Mouse (Mus musculus) midbrain, embryonic 12.5 days (tissue): Measurements from ENCODE around the gene Idi2. TPM values are rescaled to one million over a fixed set of nuclear protein-coding genes. Genes with fewer than 3 reads are reported as not detected.
"Not testable (repeated sequence)": the region's sequence is repeated elsewhere in the genome, so short reads cannot be mapped to it uniquely, and the experiment has no call there.

Experiments
- ATAC-seq: fragments of 200-750 bp; cut with Nextera tagmentation; 2 replicates; pipeline ENCODE4 v1.8.0; 2017; ENCODE audit warnings: low read depth, moderate TSS enrichment, moderate library complexity; ENCODE audit not compliant: low FRiP score
- H3K27ac ChIP-seq: fragments of 300-500 bp; sonication (generic); replicated peaks from 2 replicates; pipeline ENCODE4 v1.5.1; 2016; ENCODE audit warnings: mild to moderate bottlenecking
- H3K27me3 ChIP-seq: fragments of 300-500 bp; sonication (generic); 2 replicates; pipeline ENCODE4 v1.6.1; 2016; ENCODE audit warnings: mild to moderate bottlenecking
- H3K36me3 ChIP-seq: fragments of 300-500 bp; sonication (generic); 2 replicates; pipeline ENCODE4 v1.6.1; 2016
- H3K4me1 ChIP-seq: fragments of 300-500 bp; sonication (generic); 2 replicates; pipeline ENCODE4 v1.6.1; 2016
- H3K4me2 ChIP-seq: fragments of 300-500 bp; sonication (generic); replicated peaks from 2 replicates; pipeline ENCODE4 v1.6.1; 2016; ENCODE audit warnings: mild to moderate bottlenecking, moderate library complexity
- H3K4me3 ChIP-seq: fragments of 300-500 bp; sonication (generic); 2 replicates; pipeline ENCODE4 v1.5.1; 2016; ENCODE audit warnings: mild to moderate bottlenecking
- H3K9ac ChIP-seq: fragments of 300-500 bp; sonication (generic); replicated peaks from 2 replicates; pipeline ENCODE4 v1.6.1; 2016; ENCODE audit warnings: mild to moderate bottlenecking, moderate library complexity
- H3K9me3 ChIP-seq: fragments of 300-500 bp; sonication (generic); 2 replicates; pipeline ENCODE4 v1.6.1; 2016; ENCODE audit warnings: mild to moderate bottlenecking
- WGBS: fragments of 180-500 bp; shearing (Covaris S2); methylation state at CpG from one replicate; pipeline ENCODE4 v1.1.7; 2016; 5-methylcytosine and 5-hydroxymethylcytosine counted together
- polyA plus RNA-seq: library from polyadenylated mRNA; unstranded; fragments of >200 nt; fragmentation: Nextera tagmentation; extraction: Ambion mirVana; gene quantifications from 2 replicates; pipeline ENCODE4 v1.2.1, GENCODE M21; 2016

Idi2 gene
- not detected in 2 replicates for polyA plus RNA-seq

GRCm38 (mm10) chr13:8952563-8952962, at the start of gene Idi2:
Idi2 (plus strand) TSS chr13:8952863.
- not testable (repeated sequence) for ATAC-seq, H3K36me3 ChIP-seq, H3K4me2 ChIP-seq

DNA sequence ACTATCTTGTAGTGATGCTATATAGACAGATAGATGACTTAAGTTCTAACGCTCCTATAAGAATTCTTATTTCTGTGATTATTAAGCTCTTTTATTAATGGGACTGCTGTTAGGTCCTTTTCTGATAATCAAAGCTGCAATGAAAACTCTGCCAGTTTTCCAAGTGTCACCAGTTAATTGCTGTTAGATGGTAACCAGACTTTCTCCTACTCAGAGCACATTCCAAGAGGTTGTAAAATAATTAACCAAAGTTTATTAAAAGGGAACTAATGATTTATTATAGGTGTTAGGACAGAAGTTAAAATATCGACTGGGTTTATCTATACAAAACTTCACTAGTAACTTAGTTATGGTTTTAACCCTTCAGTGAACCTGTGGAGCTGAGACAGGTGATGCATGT, 46.7 kb upstream of the Idi2 start:
- 91% methylated on average over 2 of the region's 2 CpGs for WGBS
- not testable (repeated sequence) for H3K4me1 ChIP-seq

More at GRCm38 (mm10) chr13:8952563-8952962, at the start of gene Idi2:
- H3K9me3 ChIP-seq, H3K4me3 ChIP-seq, H3K27me3 ChIP-seq, H3K4me1 ChIP-seq, H3K27ac ChIP-seq, H3K9ac ChIP-seq: not testable (repeated sequence)

DNA sequence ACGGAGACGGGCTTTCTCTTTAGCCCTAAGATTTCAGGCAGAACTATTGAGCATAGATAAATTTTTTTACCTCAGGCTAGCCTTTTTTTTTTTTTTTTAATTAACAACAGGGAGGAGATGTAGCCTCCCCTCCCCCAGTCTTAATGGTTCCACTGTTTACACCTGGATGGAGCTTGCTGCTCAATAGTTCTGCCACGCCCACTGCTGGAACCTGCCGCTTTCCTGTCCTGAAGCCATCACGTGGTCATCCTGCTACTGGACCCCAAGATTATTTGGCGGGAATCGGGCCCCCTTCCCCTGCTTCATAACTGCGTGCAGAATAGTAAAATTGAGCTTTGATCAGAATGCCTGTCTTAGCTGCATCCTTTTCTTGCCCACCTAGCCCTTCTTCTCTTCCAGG, 38.8 kb upstream of the Idi2 start:
- H3K4me2 ChIP-seq, H3K9me3 ChIP-seq, H3K36me3 ChIP-seq, H3K27me3 ChIP-seq, H3K4me3 ChIP-seq, ATAC-seq, H3K4me1 ChIP-seq, H3K27ac ChIP-seq, H3K9ac ChIP-seq: not testable (repeated sequence)
- WGBS = 90% methylated on average over 8 of the region's 8 CpGs

More for the DNA sequence above, 46.7 kb upstream of the Idi2 start:
- not testable (repeated sequence) for ATAC-seq, H3K27ac ChIP-seq, H3K4me3 ChIP-seq, H3K4me2 ChIP-seq, H3K36me3 ChIP-seq, H3K9ac ChIP-seq, H3K27me3 ChIP-seq
- H3K9me3 ChIP-seq = peaks cover 10% of the 10 kb centered on the region

DNA sequence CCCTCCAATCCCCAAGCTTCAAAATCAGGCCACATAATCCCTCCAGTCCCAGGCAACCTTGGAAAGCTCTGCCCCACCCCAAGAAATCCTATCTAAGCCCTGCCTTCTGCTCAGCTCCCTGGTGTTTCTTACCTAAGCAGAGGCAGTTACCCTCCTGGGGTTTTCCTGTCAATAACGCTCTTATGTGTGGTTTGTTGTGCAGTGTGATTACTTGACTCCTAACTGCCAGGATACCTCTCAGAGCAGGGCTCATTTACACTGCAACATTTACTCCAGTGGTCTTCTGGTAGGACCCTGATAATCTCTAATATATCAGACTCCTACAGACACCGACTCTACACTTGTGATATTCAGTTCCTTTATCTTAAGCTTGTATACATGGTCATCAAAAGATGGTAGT, 19.2 kb upstream of the Idi2 start:
- Histone ChIP-seq H3K9me3 (no peaks in the 10 kb centered on the region), H3K36me3 (no peaks in the 10 kb centered on the region), H3K4me2 (no peak overlapping the region), H3K9ac (no peak overlapping the region), H3K27ac (no peak overlapping the region), H3K4me3 (no peak overlapping the region), H3K4me1 (no peaks in the 10 kb centered on the region), H3K27me3 (no peaks in the 10 kb centered on the region)
- 66% methylated on average over 2 of the region's 2 CpGs for WGBS
- ATAC-seq = no peak

GRCm38 (mm10) chr13:8937611-8938140, 15.0 kb upstream of the Idi2 start:
- not testable (repeated sequence) for H3K9me3 ChIP-seq, H3K4me1 ChIP-seq, H3K4me3 ChIP-seq, H3K27me3 ChIP-seq, H3K9ac ChIP-seq, ATAC-seq, H3K27ac ChIP-seq, H3K36me3 ChIP-seq, H3K4me2 ChIP-seq
- 85% methylated on average over 6 of the region's 6 CpGs for WGBS

- WGBS = 91% methylated on average over 4 of the region's 4 CpGs
- H3K9ac ChIP-seq, H3K4me2 ChIP-seq, H3K27ac ChIP-seq, H3K9me3 ChIP-seq, ATAC-seq, H3K36me3 ChIP-seq, H3K4me3 ChIP-seq, H3K4me1 ChIP-seq, H3K27me3 ChIP-seq: not testable (repeated sequence)
Observed at GRCm38 (mm10) chr13:8941110-8941509, 11.6 kb upstream of the Idi2 start.

DNA sequence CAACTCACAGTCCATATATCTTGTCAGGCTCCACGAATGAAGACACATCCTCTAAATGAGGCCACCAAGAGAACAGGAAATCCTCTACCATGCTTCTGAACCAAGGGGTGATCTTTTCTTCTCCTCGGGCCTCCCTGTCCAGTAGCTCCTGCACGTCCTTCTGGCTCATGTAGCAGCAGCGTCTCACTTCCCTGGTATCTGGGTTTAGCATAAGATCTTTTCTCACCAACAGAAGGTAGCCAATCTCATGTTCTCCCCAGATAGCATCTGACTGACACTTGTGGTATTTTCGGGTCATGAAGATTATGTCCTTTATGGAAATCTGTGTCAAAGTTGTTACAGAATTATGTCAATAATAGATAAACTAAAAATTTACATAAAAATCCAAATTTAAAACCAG, 11.0 kb upstream of the Idi2 start:
- not testable (repeated sequence) for H3K27me3 ChIP-seq, H3K4me2 ChIP-seq, H3K4me3 ChIP-seq, H3K27ac ChIP-seq, H3K9ac ChIP-seq, H3K36me3 ChIP-seq, H3K9me3 ChIP-seq, ATAC-seq, H3K4me1 ChIP-seq
- WGBS = 100% methylated on average over 1 of the region's 5 CpGs

DNA sequence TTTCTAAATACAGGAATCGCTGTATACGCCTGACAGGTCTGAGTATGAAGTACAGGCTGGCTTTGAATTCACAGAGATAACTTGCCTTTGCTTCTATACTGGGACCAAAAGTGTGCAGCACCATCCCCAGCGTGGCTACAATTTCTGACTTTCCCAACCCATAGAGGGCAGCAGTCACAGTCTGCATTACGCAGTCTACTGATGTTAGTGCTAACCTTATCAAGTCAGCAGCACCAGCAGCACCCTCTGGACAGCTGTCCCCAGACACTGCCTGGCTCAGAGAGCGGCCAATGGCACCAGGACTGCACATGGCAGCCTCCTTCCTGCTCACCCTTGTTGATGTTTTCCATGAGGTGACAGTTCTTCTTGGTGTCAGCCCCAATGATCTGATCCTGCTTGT, 8.8 kb upstream of the Idi2 start:
- not testable (repeated sequence) for H3K36me3 ChIP-seq, H3K27ac ChIP-seq, H3K4me3 ChIP-seq, H3K4me1 ChIP-seq, H3K9ac ChIP-seq, H3K9me3 ChIP-seq, H3K27me3 ChIP-seq, H3K4me2 ChIP-seq
- no CpG with 5 or more reads among the region's 5 CpGs for WGBS
- ATAC-seq = 0 out of 2 replicates have a peak, but pooled peaks have one; percentile 16

GRCm38 (mm10) chr13:8948131-8948530, 4.5 kb upstream of the Idi2 start, which contains the start of gene Gm9745:
Gm9745 (minus strand) TSS chr13:8948231.
- not testable (repeated sequence) for H3K9ac ChIP-seq, H3K27ac ChIP-seq, H3K4me1 ChIP-seq, H3K4me2 ChIP-seq, H3K27me3 ChIP-seq, H3K36me3 ChIP-seq, H3K4me3 ChIP-seq, H3K9me3 ChIP-seq, ATAC-seq

DNA sequence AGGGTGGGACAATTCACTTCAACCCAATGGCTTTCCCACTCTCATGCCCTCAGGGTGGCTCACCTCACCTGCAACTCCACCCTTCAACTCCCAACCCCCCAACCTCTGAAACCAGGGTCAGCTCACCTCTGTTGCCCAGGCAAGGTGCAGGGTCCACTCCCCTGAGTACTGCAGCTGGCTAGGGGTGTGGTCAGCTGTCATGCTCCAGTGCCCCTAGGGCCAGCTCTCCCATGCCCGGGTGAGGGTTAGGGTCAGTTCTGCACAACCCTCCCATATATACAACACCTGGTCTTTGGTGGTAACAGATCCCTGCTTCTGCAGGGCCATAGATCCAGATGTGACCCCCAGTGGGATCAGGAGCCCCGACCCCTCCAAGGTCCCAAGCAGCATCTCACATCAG, 2.5 kb downstream of the Idi2 start:
- not testable (repeated sequence) for H3K27ac ChIP-seq, H3K4me1 ChIP-seq, H3K9ac ChIP-seq, H3K27me3 ChIP-seq, H3K36me3 ChIP-seq, H3K4me3 ChIP-seq, H3K9me3 ChIP-seq, ATAC-seq, H3K4me2 ChIP-seq
- WGBS = 90% methylated on average over 1 of the region's 2 CpGs

GRCm38 (mm10) chr13:8956873-8957272, 4.2 kb downstream of the Idi2 start:
- not testable (repeated sequence) for H3K27me3 ChIP-seq, H3K4me1 ChIP-seq, H3K9ac ChIP-seq, H3K36me3 ChIP-seq, H3K9me3 ChIP-seq, H3K4me2 ChIP-seq, H3K27ac ChIP-seq, H3K4me3 ChIP-seq, ATAC-seq
- WGBS = no CpG with 5 or more reads among the region's 5 CpGs

DNA sequence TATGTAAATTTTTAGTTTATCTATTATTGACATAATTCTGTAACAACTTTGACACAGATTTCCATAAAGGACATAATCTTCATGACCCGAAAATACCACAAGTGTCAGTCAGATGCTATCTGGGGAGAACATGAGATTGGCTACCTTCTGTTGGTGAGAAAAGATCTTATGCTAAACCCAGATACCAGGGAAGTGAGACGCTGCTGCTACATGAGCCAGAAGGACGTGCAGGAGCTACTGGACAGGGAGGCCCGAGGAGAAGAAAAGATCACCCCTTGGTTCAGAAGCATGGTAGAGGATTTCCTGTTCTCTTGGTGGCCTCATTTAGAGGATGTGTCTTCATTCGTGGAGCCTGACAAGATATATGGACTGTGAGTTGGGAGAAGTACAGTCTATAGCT, 6.4 kb downstream of the Idi2 start:
- H3K4me1 ChIP-seq, H3K4me3 ChIP-seq, H3K9ac ChIP-seq, H3K9me3 ChIP-seq, H3K27ac ChIP-seq, H3K36me3 ChIP-seq, H3K4me2 ChIP-seq, H3K27me3 ChIP-seq, ATAC-seq: not testable (repeated sequence)
- WGBS = 100% methylated on average over 1 of the region's 5 CpGs

GRCm38 (mm10) chr13:8959554-8959953, 6.9 kb downstream of the Idi2 start:
- H3K4me3 ChIP-seq, ATAC-seq, H3K4me2 ChIP-seq, H3K27me3 ChIP-seq, H3K9me3 ChIP-seq, H3K36me3 ChIP-seq, H3K9ac ChIP-seq, H3K27ac ChIP-seq, H3K4me1 ChIP-seq: not testable (repeated sequence)
- 93% methylated on average over 5 of the region's 6 CpGs for WGBS
